Mouse (Mus musculus) myocyte (in vitro differentiated cells): ENCODE results near the gene Gm20843. TPM values are rescaled to one million over a fixed set of nuclear protein-coding genes. Genes with fewer than 3 reads are reported as not detected.
"Not testable (repeated sequence)": the region's sequence is repeated elsewhere in the genome, so short reads cannot be mapped to it uniquely, and the experiment has no call there.

Experiments used
- H3K27me3 ChIP-seq: one replicate; pipeline ENCODE4 v1.6.1; 2011; ENCODE audit not compliant: control insufficient read depth, insufficient read depth, insufficient read length
- H3K36me3 ChIP-seq: one replicate; pipeline ENCODE4 v1.6.1; 2011; ENCODE audit not compliant: control insufficient read depth, insufficient read depth
- H3K4me2 ChIP-seq: one replicate; pipeline ENCODE4 v1.6.1; 2011; ENCODE audit warnings: low read depth, control low read depth
- H3K4me3 ChIP-seq: one replicate; pipeline ENCODE4 v1.5.1; 2011; ENCODE audit warnings: mild to moderate bottlenecking, control low read depth, moderate library complexity
- H3K79me2 ChIP-seq: one replicate; pipeline ENCODE4 v1.6.1; 2011; ENCODE audit not compliant: control insufficient read depth, insufficient read depth
- H3ac ChIP-seq: one replicate; pipeline ENCODE4 v1.6.1; 2011; ENCODE audit not compliant: control insufficient read depth, insufficient read length
- polyA plus RNA-seq: library from polyadenylated mRNA; unstranded; fragments of >200 nt; fragmentation: generic; extraction: Trizol; gene quantifications from one replicate; pipeline ENCODE4 v1.2.1, GENCODE M21; 2012; ENCODE audit warnings: missing spikeins

The Gm20843 gene
- not detected for polyA plus RNA-seq

DNA sequence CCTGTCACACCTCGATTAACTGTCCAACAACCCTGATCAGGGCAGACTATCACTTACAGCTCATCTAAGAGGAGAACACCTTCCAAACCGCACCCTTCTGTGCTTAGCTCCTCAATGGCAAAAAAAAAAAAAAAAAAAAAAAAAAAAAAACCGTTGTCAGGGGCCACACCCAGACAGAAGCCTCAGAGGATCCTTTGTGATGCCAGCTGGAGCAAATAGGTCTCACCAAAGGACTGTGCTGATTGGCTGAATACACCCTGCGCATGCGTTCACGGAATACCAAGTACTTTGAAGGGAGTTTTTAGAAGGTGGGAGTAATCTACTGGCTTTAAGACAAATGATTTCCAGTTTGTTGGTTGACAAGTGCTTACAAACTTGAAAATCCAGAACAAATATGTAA is at the start of gene Gm20843:
Gm20843 (minus strand) TSS at position 101 of the 400 bp plus-strand sequence.
- H3K4me3 ChIP-seq, H3ac ChIP-seq, H3K79me2 ChIP-seq, H3K27me3 ChIP-seq, H3K36me3 ChIP-seq, H3K4me2 ChIP-seq: not testable (repeated sequence)
